Mouse (Mus musculus): ENCODE measurements around the gene Atad1. TPM values are rescaled to one million over a fixed set of nuclear protein-coding genes. Genes with fewer than 3 reads are reported as not detected.

Atad1 gene
- total RNA-seq (2023), result 58.1 TPM

DNA sequence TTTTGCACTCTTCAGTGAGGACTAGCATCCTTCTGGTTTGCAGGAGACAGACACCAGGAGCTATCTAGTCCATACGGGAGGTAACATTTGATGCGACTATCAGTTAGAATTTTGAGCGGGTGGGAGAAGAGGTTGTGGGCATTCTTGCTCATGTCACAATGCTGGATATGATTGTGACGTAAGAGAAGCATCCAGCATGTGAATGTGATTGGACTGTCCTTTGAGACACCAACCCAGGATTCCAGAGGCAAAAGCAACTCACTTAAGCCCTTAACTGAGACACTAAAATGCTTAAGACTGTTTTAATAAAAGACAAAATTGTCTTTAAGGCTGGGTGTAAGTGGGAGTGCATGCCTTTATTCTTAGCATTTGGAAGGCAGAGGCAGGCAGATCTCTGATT lies at the start of gene Atad1:
Atad1 (minus strand) TSS at position 101 of the 400 bp plus-strand sequence.

DNA sequence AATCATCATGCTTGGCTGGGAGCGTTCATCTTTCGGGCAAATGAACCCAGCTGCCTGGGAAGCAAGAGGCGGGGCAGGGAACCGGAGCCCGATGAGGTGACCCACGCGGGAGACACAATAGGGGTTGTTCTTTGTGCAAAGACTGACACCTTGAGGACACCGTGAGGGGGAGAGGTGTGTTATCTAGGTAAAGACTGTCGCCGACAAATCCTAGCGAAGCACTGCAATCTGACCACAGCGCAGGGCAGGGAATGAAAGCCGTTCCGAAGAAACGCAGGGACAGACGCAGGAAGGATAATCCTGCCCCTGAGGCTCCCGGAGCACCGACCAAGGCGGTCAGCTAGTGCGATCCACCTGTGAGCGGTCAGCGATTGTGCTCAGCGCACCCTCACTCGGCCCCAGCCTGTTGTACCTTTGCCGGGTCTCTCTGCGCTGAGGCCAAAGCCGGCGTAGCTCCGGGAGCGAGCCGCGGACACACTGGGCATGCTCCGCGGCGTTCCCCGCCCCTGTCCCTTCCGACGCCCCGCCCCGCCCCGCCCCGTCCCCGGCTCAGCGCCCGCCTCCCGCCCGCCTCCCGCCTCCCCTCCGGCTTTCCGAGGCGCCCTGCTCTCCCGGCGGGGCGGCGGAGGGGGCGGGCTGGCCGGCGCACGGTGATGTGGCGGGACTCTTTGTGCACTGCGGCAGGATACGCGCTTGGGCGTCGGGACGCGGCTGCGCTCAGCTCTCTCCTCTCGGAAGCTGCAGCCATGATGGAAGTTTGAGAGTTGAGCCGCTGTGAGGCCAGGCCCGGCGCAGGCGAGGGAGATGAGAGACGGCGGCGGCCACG lies 17.5 kb upstream of the Atad1 start, which contains the start of gene Pten:
Pten (plus strand) TSS at position 598 of the 826 bp plus-strand sequence.

Other genes with a start within 250 kb of the Atad1 start
- not detected for gene Papss2, start 144.0 kb downstream of the Atad1 start, total RNA-seq (2023)
- 93.5 TPM for gene Pten, start 17.7 kb upstream of the Atad1 start, total RNA-seq (2023)

Measured in CD4-positive naive resting alpha-beta T cell, adult 76 days (primary cell).